Mouse (Mus musculus): ENCODE measurements at regions not wholly inside any gene's neighbourhood (a gene's known extent, or its start where the extent isn't known, plus 50 kb on each side); places are given as distances from the start of the nearest gene placed in this dataset.

- no peak for TF ChIP-seq CTCF (IDR thresholded peaks at IDR 0.05)
- no peak overlapping the region for H3K4me3 ChIP-seq
- intact Hi-C loops (cut with DNase I): no loop called here
- no peak overlapping the region for H3K27ac ChIP-seq
- DNase-seq (ENCODE audit: extremely low spot score in 1 of 2, low spot score in 2 of 2): no peak
These were observed 162.6 kb upstream of the Bcl6 start for GRCm38 (mm10) chr16:24151178-24151725.

GRCm38 (mm10) chr16:24150512-24150911 is 161.9 kb upstream of the Bcl6 start:
- no peak for TF ChIP-seq CTCF (IDR thresholded peaks at IDR 0.05)
- intact Hi-C loops (cut with DNase I): no loop called here
- Histone ChIP-seq H3K4me3 (no peak overlapping the region), H3K27ac (no peak overlapping the region)
- no peak for DNase-seq (ENCODE audit: extremely low spot score in 1 of 2, low spot score in 2 of 2)

- no peak for TF ChIP-seq CTCF (IDR thresholded peaks at IDR 0.05)
- intact Hi-C loops (cut with DNase I): no loop called here
- no peak for DNase-seq (ENCODE audit: extremely low spot score in 1 of 2, low spot score in 2 of 2)
- Histone ChIP-seq H3K27ac (no peak overlapping the region), H3K4me3 (no peak overlapping the region)
These were observed 160.8 kb upstream of the Bcl6 start for GRCm38 (mm10) chr16:24149441-24149840.

- no peak for DNase-seq (ENCODE audit: extremely low spot score in 1 of 2, low spot score in 2 of 2)
- TF ChIP-seq CTCF (IDR thresholded peaks at IDR 0.05): no peak
- no peak overlapping the region for H3K27ac ChIP-seq
- no peak overlapping the region for H3K4me3 ChIP-seq
- intact Hi-C loops (cut with DNase I): no loop called here
These were observed 155.2 kb upstream of the Bcl6 start for GRCm38 (mm10) chr16:24143894-24144293.

- no peak overlapping the region for H3K4me3 ChIP-seq
- intact Hi-C loops (cut with DNase I): no loop called here
- DNase-seq (ENCODE audit: extremely low spot score in 1 of 2, low spot score in 2 of 2): no peak
- H3K27ac ChIP-seq: no peak overlapping the region
- no peak for TF ChIP-seq CTCF (IDR thresholded peaks at IDR 0.05)
These were observed 154.4 kb upstream of the Bcl6 start for GRCm38 (mm10) chr16:24142915-24143541.

- DNase-seq (ENCODE audit: extremely low spot score in 1 of 2, low spot score in 2 of 2): no peak
- intact Hi-C loops (cut with DNase I): no loop called here
- H3K27ac ChIP-seq: no peak overlapping the region
- no peak for TF ChIP-seq CTCF (IDR thresholded peaks at IDR 0.05)
- H3K4me3 ChIP-seq: no peak overlapping the region
These were observed 150.5 kb upstream of the Bcl6 start for GRCm38 (mm10) chr16:24139109-24139508.

GRCm38 (mm10) chr16:24137266-24138033 is 148.8 kb upstream of the Bcl6 start:
- no peak for TF ChIP-seq CTCF (IDR thresholded peaks at IDR 0.05)
- intact Hi-C loops (cut with DNase I): no loop called here
- no peak overlapping the region for H3K4me3 ChIP-seq

GRCm38 (mm10) chr16:24136483-24137148 is 148.0 kb upstream of the Bcl6 start:
- DNase-seq (ENCODE audit: extremely low spot score in 1 of 2, low spot score in 2 of 2): no peak
- intact Hi-C loops (cut with DNase I): no loop called here
- no peak for TF ChIP-seq CTCF (IDR thresholded peaks at IDR 0.05)
- no peak overlapping the region for H3K4me3 ChIP-seq
- no peak overlapping the region for H3K27ac ChIP-seq

More at GRCm38 (mm10) chr16:24137266-24138033, 148.8 kb upstream of the Bcl6 start:
- no peak overlapping the region for H3K27ac ChIP-seq
- no peak for DNase-seq (ENCODE audit: extremely low spot score in 1 of 2, low spot score in 2 of 2)

GRCm38 (mm10) chr16:24135841-24136240 is 147.2 kb upstream of the Bcl6 start:
- no peak overlapping the region for H3K4me3 ChIP-seq
- intact Hi-C loops (cut with DNase I): no loop called here
- TF ChIP-seq CTCF (IDR thresholded peaks at IDR 0.05): no peak
- DNase-seq (ENCODE audit: extremely low spot score in 1 of 2, low spot score in 2 of 2): no peak
- H3K27ac ChIP-seq: no peak overlapping the region

- no peak for DNase-seq (ENCODE audit: extremely low spot score in 1 of 2, low spot score in 2 of 2)
- intact Hi-C loops (cut with DNase I): no loop called here
- Histone ChIP-seq H3K27ac (no peak overlapping the region), H3K4me3 (no peak overlapping the region)
- no peak for TF ChIP-seq CTCF (IDR thresholded peaks at IDR 0.05)
These were observed 146.7 kb upstream of the Bcl6 start for GRCm38 (mm10) chr16:24135351-24135750.

DNA sequence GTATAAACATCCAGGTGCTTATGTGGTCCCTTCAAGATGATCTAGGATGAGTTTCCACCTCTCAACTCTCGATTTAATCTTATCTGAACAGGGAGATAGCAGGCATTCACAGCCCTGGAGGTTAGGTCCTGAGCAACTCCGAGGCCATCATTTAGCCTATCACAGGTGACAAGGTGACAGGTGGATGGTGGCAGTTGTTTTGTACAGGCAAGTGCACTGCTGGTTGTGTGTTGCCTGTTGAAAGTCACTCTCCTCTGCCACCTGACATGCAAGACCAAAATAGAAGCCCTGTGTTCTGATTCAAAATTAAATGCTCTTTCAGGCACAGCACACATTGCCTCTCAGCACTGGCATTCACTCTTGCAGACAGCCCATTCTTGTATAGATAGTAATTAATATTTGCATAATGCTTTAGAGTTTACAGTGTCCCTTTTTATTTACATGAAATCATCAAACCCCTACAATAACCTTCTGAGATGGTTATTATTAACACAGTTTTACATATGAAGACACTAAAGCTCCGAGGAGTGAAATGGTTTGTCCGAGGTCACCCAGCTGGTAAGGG is 145.9 kb upstream of the Bcl6 start:
- intact Hi-C loops (cut with DNase I): no loop called here
- no peak for DNase-seq (ENCODE audit: extremely low spot score in 1 of 2, low spot score in 2 of 2)
- Histone ChIP-seq H3K4me3 (no peak overlapping the region), H3K27ac (no peak overlapping the region)
- TF ChIP-seq CTCF (IDR thresholded peaks at IDR 0.05): no peak

GRCm38 (mm10) chr16:24130646-24131045 is 142.0 kb upstream of the Bcl6 start:
- Histone ChIP-seq H3K4me3 (no peak overlapping the region), H3K27ac (no peak overlapping the region)
- no peak for DNase-seq (ENCODE audit: extremely low spot score in 1 of 2, low spot score in 2 of 2)
- intact Hi-C loops (cut with DNase I): no loop called here
- no peak for TF ChIP-seq CTCF (IDR thresholded peaks at IDR 0.05)

All from left cerebral cortex, adult 2 months (tissue).